23 mouse cellular contexts compared by ENCODE assay signal in the genomic region with DNA sequence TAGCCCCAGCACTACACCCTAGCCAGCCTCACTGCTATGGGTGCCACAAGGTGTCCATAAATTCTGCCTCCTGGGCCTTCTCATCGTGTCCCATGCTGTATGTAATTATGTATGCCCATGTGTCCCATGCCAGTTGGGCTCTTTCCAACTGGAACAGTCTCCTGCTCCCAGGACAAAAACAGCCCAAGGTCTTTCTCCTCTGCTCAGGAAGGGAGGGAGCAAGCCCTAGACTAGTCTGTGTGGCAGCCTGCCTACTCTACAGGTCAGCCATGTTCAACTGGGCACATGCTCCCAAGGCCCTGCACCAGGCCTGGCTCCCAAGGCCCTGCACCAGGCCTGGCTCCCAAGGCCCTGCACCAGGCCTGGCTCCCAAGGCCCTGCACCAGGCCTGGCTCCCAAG. TPM values are rescaled to one million over a fixed set of nuclear protein-coding genes. Genes with fewer than 3 reads are reported as not detected.
A peak's percentile ranks its signal among the peaks of the same experiment; 100 is the strongest.
DNase-seq lines count a peak whose midpoint lies in the region; ATAC-seq and TF ChIP-seq lines count a peak whose summit lies in the region.
"Had no signal": no experiment of that assay in that cellular context is flagged by ENCODE, and none has a peak within 500 bp of the region (broad histone marks: within the 10 kb centered on the region; RNA-seq: fewer than 3 reads in every experiment).

No protein-coding gene starts in this region.

- H3K27me3 ChIP-seq in kidney, embryonic 15.5 days: no peaks in the 10 kb centered on the region
- no peaks in the 10 kb centered on the region for H3K27me3 ChIP-seq in limb, embryonic 10.5 days (ENCODE audit: low read depth, poor library complexity, severe bottlenecking)
- H3K27me3 ChIP-seq: embryonic facial prominence, embryonic 15.5 days; hindbrain, embryonic 12.5 days; liver, embryonic 13.5 days; lung, embryonic 15.5 days; neural tube, embryonic 13.5 days had no signal

- no peak for TF ChIP-seq CTCF in gastrocnemius, adult 2 months (IDR thresholded peaks at IDR 0.05)

- DNase-seq in gastrocnemius, adult 2 months: peak; percentile 60
- DNase-seq in gastrocnemius, postnatal 4 days (ENCODE audit: low spot score in 2 of 2): no peak
- DNase-seq in kidney, adult 9 months: peak; percentile 49
- peak; percentile 72 for DNase-seq in adrenal gland, postnatal 14 days
- DNase-seq in limb, embryonic 10.5 days (ENCODE audit: low spot score): no peak
- no peak for DNase-seq in layer of hippocampus, adult 9-11 months
- DNase-seq: B cell, adult 2 months; cerebellum, adult 8-10 months; embryo, embryonic 11 days; left cerebral cortex, postnatal 4 days; liver, embryonic 13.5 days; retina, postnatal 1 day; right cerebral cortex, postnatal 4 days; thymus, postnatal 4 days had no signal

- intact Hi-C loops in gastrocnemius, adult 2 months (cut with DNase I): no loop called here

- 83% methylated on average over 1 of the region's 1 CpGs for WGBS in kidney, embryonic 15.5 days
- 94% methylated on average over 1 of the region's 1 CpGs for whole genome bisulfite sequencing in limb, embryonic 10.5 days

- no peak overlapping the region for H3K9ac ChIP-seq in kidney, embryonic 15.5 days
- H3K9ac ChIP-seq: embryonic facial prominence, embryonic 15.5 days; hindbrain, embryonic 12.5 days; liver, embryonic 13.5 days; lung, embryonic 15.5 days; neural tube, embryonic 13.5 days had no signal

- no peak overlapping the region for H3K4me3 ChIP-seq in gastrocnemius, adult 2 months
- H3K4me3 ChIP-seq in kidney, embryonic 15.5 days (replicated peaks): no peak overlapping the region
- no peak overlapping the region for H3K4me3 ChIP-seq in limb, embryonic 10.5 days
- H3K4me3 ChIP-seq: embryonic facial prominence, embryonic 15.5 days; hindbrain, embryonic 12.5 days; liver, embryonic 13.5 days; lung, embryonic 15.5 days; neural tube, embryonic 13.5 days had no signal

- H3K9me3 ChIP-seq in kidney, embryonic 15.5 days (replicated peaks): no peaks in the 10 kb centered on the region
- no peaks in the 10 kb centered on the region for H3K9me3 ChIP-seq in limb, embryonic 10.5 days (replicated peaks)
- H3K9me3 ChIP-seq: embryonic facial prominence, embryonic 15.5 days; hindbrain, embryonic 12.5 days; lung, embryonic 15.5 days; neural tube, embryonic 13.5 days had no signal

- H3K36me3 ChIP-seq in kidney, embryonic 15.5 days: no peaks in the 10 kb centered on the region
- H3K36me3 ChIP-seq in limb, embryonic 10.5 days: no peaks in the 10 kb centered on the region
- H3K36me3 ChIP-seq: hindbrain, embryonic 12.5 days; lung, embryonic 15.5 days; neural tube, embryonic 13.5 days had no signal

- H3K4me2 ChIP-seq in kidney, embryonic 15.5 days: no peak overlapping the region
- H3K4me2 ChIP-seq: embryonic facial prominence, embryonic 15.5 days; hindbrain, embryonic 12.5 days; liver, embryonic 13.5 days; lung, embryonic 15.5 days; midbrain, embryonic 11.5 days; neural tube, embryonic 13.5 days had no signal

- no peak for ATAC-seq in kidney, embryonic 15.5 days (replicated peaks; ENCODE audit: low FRiP score)
- ATAC-seq: activated CD4-positive, CD25-positive, alpha-beta regulatory T cell, adult 4 months; inflammation-experienced regulatory T-cells, adult 6 months had no signal

- H3K4me1 ChIP-seq in kidney, embryonic 15.5 days: no peaks in the 10 kb centered on the region
- H3K4me1 ChIP-seq in limb, embryonic 10.5 days: peaks cover 16% of the 10 kb centered on the region; the same call in 1 of the 2 replicates
- H3K4me1 ChIP-seq: hindbrain, embryonic 12.5 days; lung, embryonic 15.5 days; neural tube, embryonic 13.5 days had no signal

- H3K27ac ChIP-seq in gastrocnemius, adult 2 months: peak overlapping the region; percentile 76
- no peak overlapping the region for H3K27ac ChIP-seq in kidney, embryonic 15.5 days
- 0 out of 2 replicates have a peak overlapping the region, but pooled peaks have one; percentile 33 for H3K27ac ChIP-seq in limb, embryonic 10.5 days
- H3K27ac ChIP-seq: embryonic facial prominence, embryonic 15.5 days; hindbrain, embryonic 12.5 days; liver, embryonic 13.5 days; lung, embryonic 15.5 days; macrophage; neural tube, embryonic 13.5 days had no signal

RNA-seq across cellular contexts. Expression of a gene that starts 56.4 kb away (rescaled TPM):
- 10 to 100 TPM in 1 of 2 experiments, 1 to 10 TPM in 1; 8.9 to 15.9 TPM for total RNA-seq in gastrocnemius, adult 2 months (2021)
- total RNA-seq in gastrocnemius, postnatal 4 days (2021): 10 to 100 TPM; 13.3 to 16.2 TPM
- polyA plus RNA-seq in kidney, embryonic 15.5 days (2015; fragmentation: Nextera tagmentation; extraction: Ambion mirVana): 7.7 and 8.1 TPM in 2 replicates
- total RNA-seq in adrenal gland, postnatal 14 days (2021): 13.2 TPM in 2 replicates
- 3.6 and 3.9 TPM in 2 replicates for polyA plus RNA-seq in limb, embryonic 10.5 days (2016; fragmentation: Nextera tagmentation; extraction: Ambion mirVana)

Comparison
In these comparisons a context has a peak if more than half of its experiments do, and no peak if none do; other contexts are left out.
1. DNase-seq: peak in gastrocnemius, adult 2 months (single experiment), kidney, adult 9 months (single experiment) and adrenal gland, postnatal 14 days (single experiment); none in gastrocnemius, postnatal 4 days (0 of 2), limb, embryonic 10.5 days (single experiment) and layer of hippocampus, adult 9-11 months (single experiment).